Mouse (Mus musculus) cerebellum, adult (tissue): ENCODE data around the gene Bfar.
A peak's percentile ranks its signal among the peaks of the same experiment; 100 is the strongest.
"Not testable (repeated sequence)": the region's sequence is repeated elsewhere in the genome, so short reads cannot be mapped to it uniquely, and the experiment has no call there.

Experiments
- ATAC-seq: cut with Nextera tagmentation; 2 replicates; pipeline ENCODE4 v1.9.2; 2017; ENCODE audit warnings: mild to moderate bottlenecking, moderate library complexity, mixed read lengths; ENCODE audit not compliant: insufficient number of reproducible peaks, low FRiP score, low TSS enrichment

The Bfar gene

DNA sequence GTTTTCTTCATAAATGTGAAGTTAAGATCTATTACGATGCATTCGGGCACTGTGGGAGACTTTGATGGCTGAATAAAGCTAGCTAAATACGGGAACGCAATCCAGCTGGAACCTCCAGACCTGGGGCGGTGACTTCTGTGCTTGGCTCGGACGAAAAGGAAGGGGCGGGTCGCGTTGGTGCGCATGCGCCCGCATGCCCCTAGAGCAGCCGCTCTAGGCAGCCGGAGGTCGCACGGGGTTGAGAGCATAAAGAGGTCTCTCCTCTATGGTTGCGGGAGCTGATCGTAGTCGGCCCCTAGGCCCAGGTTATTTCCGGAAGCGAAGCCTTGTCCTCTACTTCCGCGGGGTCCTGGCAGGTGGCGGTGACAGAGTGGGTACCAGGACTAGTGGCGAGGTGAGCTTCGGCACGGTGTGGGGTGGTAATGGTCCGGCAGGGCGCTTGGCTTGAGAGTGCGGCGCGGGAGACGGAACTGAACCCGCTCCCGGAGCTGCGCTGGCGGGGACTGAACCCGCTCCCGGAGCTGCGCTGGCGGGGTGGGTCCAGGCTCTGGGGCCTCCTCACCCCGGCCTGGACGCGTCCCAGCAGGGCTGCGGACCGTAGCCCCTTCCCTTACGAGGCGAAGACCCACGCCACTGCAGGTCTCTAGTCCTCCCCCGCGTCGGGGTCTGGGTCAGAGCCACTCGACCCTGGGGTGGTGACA, at the start of gene Bfar, which contains the start of gene 3110001I22Rik:
TSS of gene Bfar (plus strand) at position 174 of the 701 bp plus-strand sequence.
TSS of gene 3110001I22Rik (plus strand) at position 245 of the 701 bp plus-strand sequence.
- peak; percentile 89 for ATAC-seq

DNA sequence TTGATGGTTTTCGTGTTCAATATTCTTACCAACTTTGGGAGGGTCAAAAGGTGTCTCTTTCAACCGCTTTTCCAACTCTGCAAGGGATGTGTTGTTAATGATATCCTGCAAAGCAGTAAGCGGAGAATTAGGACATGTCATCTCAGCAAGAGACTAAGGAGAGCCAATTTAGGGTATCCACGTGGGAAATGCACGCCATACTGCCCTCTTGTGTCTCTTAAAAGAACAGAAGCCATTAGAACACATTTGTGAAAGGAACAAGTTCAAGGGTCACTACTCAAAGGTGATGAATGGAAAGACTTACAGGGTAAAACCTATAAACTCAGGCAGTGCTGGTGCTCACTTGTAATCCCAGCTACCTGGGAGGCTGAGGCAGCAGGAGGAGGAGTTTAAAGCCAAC, 43.3 kb upstream of the Bfar start:
- ATAC-seq, result no peak

DNA sequence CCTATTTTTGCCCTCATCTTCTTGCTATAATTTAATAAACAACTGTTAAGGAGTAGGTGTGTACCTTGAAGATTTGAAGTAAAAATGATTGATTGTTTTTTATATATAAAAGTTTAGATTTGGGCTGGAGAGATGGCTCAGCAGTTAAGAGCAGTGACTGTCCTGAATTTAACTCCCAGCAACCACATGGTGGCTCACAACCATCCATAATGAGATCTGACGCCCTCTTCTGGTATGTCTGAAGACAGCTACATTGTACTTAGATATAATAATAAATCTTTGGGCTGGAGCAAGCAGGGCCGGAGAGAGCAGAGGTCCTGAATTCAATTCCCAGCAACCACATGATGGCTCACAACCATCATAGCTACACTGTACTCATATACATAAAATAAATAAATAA, 33.5 kb upstream of the Bfar start:
- ATAC-seq, result not testable (repeated sequence)

DNA sequence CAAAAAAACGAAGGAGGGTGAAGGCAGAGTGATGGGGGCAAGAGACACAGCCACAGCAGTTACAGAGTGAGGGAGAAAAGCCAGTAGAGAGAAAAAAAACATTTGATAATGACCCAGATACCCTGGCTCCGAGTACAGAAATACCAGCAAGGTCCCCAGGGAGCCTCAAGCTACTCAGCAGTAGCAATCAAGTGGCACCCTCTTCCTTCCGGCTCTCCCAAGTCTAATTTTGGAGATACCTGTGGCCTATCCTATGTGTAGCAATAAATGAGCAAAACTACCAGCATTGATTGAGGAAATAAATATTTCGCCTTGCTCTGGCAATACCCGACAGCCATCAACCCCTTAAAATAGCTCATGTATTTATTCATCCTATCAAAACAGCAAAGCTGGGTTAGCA, 32.1 kb upstream of the Bfar start:
- no peak for ATAC-seq

DNA sequence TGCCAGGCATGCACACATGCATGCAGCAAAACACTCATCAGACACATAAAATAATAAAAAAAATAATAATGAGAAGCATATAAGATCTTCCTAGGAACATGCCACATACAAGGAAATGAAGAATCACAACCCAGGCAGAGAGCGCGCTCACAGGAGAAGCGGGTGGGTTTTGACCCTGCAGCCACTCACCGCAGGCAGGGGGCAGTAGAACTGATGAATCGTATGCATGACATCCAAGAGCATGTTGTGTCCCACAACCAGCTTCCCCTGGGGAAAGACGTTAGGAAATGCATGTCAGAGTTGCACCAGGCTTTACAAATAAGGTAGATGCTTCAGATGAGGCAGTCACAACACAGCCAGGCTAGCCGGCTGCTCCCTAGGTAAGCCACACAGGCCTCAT, 31.6 kb upstream of the Bfar start:
- no peak for ATAC-seq

DNA sequence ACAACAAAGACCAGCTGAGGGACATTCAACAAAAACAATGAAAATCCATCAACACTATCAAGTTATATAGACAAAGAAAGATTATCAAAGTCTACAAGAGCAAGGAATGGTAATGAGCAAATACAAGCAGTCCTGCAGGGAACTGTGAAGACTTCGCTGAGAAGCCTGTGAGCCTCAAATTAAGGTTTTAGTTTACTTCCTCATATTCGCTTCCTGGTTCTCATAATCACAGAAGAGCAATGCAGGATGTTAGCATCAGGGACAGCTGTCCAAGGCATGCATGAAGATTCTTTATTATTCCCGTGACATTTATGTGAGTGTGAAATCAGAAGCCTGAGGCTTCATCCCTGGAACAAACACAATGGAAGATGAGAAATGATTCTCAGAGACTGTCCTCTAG, 27.2 kb upstream of the Bfar start:
- ATAC-seq, result no peak

DNA sequence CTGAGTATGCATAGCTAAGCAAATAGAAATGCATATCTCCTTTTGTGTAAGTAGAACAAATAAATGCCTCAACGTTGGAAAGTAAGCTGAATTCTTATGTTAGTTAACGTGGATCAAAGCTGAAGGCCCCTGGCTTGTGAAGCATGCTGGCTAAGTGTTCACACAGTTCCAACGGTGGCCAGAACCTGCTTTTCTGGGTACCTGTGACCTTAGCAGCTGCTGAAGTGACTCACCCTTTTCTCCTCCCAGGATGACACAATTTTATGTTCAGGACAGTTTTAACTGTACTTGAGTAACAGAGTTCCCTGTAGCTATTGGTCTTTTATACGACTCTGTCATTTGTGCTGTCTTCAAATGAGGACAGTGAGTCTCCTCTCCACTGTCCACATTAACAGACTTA, 25.7 kb upstream of the Bfar start:
- ATAC-seq, result no peak

DNA sequence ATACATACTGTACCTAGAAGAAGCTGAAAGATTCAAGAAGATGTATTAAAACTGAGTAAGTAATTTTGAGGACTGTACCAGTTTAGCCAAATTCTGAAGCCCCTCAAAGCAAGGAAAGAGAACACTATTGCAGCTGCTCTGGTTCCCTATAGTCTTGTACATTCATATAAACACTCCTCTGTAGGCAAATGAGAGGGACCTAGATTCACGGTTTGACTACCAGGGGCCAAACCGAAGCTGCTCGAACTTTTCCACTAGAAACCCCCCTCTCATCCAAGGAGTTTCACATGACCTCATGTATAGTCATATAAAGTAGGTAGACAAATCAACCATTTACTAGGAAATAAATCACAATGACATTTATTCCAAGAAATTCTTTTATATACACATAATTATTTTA, 12.8 kb upstream of the Bfar start:
- ATAC-seq, result no peak

DNA sequence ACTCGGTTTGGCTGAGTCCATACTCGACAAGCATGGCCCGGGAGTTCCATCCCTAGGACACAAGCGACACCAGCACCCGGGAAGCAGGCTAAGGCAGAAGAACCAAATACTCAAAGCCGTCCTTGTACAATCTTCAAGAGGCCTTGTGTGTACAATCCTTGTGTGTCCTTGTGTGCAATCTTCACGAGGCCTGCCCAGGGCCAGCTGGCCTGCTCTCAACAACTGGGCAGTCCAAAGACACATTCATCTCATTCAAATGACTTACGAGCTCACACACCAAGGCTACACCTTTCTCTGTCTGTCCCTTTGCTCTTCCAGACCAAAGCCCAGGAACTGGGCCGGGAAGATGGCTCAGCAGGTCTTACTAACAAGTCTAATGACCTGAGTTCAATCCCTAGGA, 10.9 kb upstream of the Bfar start:
- ATAC-seq, result no peak

DNA sequence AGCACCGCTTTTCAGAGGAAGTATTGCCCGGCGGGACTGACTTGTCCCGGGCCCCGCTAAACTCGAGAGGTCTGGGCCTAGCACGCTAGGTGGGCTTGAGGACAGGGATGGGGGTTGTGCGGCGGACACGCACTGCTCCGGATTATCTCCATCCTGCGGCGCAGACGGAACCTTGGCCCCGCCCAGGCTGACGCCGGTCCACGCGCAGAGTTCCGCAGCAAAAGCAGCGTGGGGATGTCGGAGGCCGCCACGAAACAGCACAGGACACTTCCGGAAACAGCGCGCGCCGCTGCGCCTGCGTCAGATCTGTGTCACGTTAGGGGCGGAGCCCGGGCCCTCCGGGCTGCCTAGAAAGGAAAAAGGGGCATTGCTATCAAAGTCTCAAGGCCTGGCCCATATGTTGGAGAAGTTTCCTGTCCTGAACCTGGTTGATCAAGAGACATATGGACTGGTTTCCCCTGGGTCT, 3.7 kb upstream of the Bfar start, which contains the start of gene Parn:
TSS of gene Parn (minus strand) at position 293 of the 466 bp plus-strand sequence.
- peak; percentile 90 for ATAC-seq

DNA sequence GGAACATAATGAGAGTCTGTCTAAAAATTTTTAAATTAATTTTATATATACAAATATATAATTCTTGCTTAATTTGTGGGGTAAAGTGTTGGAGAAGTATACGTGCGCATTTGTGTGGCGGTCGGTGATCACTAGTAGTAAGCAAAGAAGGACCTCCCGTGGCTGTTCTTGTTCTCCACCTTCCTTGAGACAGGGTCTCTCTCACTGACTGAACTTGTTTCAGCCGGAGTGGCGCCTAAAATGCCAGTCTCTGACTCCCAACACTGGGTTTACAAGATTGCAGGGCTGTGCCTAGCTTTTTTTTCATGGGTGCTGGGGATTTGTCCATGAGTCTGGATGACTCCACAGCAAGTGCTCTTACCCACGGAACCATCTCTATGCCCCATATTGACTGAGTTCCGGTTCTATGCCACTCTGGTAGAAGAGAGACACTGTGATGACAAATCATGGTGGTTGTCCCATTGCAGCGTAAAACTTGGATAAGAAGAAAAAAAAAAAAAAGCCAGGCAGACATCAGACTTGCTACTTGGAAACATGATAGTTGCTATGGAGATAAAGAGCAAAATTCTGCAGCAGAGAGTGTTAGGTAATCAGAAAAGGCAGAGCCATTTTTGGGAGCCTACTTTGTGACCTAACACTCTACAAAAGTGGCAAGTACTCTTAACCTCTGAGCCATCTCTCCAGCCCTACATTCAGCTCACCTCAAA, 3.1 kb upstream of the Bfar start:
- ATAC-seq, result no peak

DNA sequence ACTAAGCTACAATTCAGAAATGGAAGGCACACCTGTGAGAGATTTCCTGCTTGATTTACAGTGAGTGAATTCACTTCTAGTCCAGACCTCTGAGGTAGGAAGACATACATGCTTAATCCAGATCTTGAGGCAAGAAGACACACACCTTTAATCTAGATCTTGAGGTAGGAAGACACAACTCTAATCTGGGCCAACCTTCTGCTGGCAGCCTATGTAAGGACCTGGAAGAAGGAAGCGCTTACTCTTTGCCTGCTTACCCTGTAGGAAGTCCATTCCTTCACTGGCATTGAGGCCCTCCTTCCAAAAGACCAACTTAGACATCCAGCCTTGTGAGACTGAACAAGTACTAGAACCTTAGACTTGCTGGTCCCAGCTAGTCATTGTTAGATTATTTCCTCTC, 2.4 kb upstream of the Bfar start:
- ATAC-seq, result no peak

DNA sequence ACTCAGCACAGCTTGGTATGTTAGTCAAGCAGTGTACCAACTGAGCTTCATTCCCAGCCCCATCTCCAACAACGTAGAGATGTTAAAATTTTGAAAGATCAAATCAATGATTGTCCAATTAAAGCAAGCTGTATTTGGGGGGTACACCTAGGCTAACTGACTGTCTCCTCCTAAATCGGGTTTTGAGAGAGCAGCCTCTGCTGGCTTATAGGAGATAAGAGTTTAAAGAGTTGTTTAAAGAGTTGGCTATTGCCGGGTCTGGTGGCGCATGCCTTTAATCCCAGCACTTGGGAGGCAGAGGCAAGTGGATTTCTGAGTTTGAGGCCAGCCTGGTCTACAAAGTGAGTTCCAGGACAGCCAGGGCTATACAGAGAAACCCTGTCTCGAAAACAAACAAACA, 762 bp upstream of the Bfar start:
- not testable (repeated sequence) for ATAC-seq

DNA sequence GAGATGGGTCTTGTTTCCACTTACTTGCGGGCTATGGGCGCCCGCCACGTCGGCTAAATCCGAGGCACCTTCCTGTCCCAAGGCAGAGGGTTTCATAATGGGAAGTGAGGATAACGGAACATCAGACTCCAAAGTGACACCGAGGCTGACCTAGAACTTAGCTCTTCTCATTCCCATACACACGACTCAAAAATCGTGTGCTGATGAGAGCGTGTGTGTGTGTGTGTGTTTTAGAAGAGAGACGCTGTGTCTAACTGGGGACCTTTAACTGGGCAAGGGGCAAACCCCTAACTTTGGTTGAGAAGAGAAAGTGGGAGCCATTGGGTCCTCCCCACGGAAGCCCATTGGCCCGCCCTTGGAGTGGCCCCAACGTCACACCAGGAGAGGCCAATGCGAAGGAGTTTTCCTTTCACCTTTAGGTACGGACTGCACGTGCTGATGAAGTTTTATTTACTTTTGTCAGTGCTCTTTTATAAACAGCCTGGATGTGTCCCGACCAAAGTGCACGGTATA, 784 bp downstream of the Bfar start:
- ATAC-seq, result no peak

DNA sequence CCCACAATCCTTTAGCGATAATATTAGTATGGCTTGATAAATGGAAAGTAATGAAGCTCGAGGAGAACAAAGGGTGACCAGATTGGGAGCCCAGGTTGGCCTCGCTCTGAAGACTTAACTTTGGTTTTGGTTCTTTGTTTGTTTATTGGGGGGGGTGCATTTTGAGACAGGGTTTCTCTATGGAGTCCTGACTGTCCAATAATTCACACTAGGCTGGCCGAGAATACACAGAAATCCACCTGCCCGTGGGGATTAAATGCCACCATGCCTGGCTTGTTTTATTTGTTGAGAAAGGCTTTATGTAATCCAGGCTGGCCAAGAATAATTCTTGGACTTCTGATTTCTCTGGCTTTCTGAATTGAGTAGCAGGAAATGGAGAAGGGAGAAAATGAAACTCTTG, 1.5 kb downstream of the Bfar start:
- ATAC-seq, result no peak

DNA sequence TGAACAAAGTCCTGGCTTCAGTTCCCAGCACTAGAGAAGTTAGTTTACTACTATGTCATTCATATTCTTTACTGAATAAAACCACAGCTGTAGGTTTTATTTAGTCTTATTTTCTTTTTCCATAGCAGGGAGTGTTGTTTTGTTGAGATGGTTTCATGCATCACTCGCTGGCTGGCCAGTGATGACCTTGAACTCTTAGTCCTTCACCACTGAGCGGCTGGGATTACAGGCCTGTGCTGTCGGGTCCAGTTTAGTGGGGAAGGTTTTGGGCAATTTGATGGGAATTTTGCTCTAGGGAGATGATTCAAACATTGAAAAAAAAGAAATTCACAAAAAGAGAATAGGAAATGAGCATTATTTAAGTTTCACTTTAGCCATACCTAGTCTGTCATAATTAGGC, 2.9 kb downstream of the Bfar start:
- ATAC-seq, result no peak

DNA sequence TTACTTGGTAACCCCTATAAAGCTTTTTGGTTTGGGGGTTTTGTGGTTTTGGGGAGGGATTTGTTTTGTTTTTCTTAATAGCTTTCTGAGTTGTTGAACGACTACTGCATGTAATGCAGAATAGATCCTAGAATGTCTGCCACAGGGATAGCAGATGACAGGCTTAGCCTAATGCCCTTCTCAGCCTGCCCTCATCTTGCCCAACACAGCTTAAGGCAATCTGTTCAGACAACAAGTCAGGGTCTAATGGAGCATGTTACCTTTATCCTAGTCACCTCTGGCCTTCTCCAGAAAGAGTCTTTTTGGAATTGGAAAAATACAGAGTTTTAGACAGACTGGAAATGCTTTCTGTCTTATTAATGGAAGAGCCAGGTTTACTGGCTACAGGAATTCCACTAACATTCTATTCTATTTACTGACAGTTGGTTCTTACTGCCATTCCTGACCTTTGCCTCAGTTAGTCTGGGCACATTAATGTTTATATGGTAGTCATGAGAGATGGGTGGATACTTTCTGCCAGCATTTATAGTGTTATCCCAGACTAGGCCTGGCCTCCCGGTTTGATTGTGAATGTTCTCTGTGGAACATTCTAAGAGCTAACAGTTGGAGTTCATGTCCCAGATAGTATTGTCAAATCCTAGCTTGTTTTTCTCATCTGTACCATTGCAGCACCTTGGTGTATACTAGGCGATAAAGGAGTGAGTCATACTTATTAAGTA, 7.1 kb downstream of the Bfar start:
- ATAC-seq, result no peak

DNA sequence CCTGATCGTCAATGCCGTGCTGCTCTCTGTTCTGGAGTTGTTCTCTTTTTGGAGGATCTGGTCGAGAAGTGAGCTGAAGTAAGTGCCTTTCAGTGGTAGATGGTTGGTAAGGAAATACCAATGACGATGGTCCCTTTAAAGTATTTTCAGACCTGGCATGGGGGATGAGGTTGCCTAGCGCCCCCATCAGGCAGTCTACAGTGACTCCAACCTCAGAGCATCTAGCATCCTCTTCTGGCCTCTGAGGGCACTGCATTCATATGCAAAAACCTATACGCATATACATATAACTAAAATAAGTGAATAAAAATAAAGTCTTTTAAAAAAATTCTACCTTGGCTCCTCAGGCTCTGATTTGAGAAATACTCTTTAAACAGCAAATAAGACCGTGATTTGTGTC, 27.3 kb downstream of the Bfar start:
- ATAC-seq, result no peak

DNA sequence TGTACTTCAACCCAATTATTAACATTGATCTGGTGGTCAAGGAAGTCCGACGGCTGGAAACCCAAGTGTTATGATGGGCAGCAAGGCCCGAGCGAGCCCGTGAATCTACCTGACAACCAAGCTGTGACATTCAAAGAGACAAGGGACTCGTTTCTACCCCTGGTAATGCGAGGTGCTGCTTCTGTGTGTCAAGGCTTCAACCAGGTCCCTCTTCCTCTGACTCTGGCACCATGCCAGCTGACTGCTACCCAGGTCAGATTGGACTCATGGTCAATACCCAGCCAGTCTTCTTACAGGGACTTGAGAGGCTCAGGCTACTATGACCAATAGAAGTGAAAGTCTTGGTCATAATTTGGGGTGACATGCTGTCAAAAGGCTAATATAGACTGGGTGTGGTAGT, 30.5 kb downstream of the Bfar start:
- no peak for ATAC-seq

DNA sequence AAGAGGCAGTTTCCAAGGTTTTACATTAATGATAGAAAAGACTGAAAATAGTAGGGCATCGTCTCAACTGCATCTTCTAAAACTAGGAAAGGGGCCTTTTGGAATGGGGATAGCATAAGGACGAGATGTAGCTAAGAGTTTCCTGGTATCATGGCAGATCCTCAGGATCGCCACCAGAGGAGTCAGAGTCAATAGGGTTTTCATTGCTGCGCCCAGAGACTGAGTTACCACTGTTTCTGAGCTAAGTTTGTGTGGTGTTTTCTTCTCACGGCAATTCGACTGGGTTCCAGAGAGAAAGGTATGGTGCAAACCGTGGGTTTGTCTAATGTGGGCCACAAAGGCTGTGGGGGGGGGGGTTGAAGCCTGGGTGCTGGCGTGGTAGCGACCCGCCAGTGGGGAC, 33.0 kb downstream of the Bfar start:
- ATAC-seq, result no peak

DNA sequence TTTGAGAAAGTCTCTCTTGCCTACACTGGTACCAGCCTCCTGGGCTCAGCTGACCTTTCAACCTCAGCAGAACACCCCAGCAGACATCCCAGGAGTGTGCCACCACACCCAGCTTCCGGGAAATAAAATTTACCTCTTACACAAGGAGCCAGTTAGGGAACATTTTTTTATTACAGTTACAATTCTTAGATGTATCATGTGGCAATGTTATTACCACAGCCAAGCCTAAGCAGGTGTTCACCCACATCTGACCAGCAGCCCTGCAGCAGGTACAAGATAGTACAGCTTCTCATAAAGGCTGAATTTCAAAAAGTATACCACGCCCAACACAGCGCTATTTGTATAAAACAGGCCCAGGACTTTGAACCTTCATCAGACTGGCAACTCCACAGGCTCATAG, 43.3 kb downstream of the Bfar start:
- ATAC-seq, result no peak
